Mouse (Mus musculus) testis, adult 2 months (tissue): ENCODE results near the gene 4930452B06Rik.

ENCODE experiments used
- CTCF ChIP-seq: fragments of 200-500 bp; IDR thresholded peaks from 2 replicates; pipeline ENCODE4 v1.5.1; 2012; ENCODE audit warnings: low read depth, mild to moderate bottlenecking, inconsistent platforms, low read length, moderate library complexity; ENCODE audit not compliant: control insufficient read depth, insufficient read depth, insufficient replicate concordance
- POLR2A ChIP-seq: fragments of 200-500 bp; IDR thresholded peaks from 2 replicates; pipeline ENCODE4 v1.6.1; 2012; ENCODE audit warnings: low read depth, mild to moderate bottlenecking, inconsistent platforms, low read length, moderate library complexity; ENCODE audit not compliant: control insufficient read depth

DNA sequence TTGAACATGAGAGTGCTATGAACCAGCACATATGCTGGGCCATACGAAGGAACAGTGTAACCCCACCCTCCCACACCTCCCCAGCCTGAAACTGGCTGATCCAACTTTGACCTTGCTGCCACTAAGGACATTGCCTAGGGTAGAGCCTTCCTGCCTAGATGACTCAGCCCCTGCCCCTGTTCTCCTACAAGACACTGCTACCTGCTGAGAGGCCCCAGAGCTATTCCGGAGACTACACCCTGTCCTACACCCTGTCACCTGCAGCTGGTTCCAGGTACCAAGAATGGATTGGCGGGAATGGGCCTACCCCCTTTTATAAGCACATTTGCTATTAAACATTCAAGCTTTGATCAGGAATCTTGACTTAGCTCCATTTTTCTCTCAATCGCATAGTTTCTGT lies 13.9 kb upstream of the 4930452B06Rik start:
- no peak for TF ChIP-seq POLR2A
- no peak for TF ChIP-seq CTCF
